Comparison of ENCODE assay signal across 9 mouse cellular contexts in the genomic region with DNA sequence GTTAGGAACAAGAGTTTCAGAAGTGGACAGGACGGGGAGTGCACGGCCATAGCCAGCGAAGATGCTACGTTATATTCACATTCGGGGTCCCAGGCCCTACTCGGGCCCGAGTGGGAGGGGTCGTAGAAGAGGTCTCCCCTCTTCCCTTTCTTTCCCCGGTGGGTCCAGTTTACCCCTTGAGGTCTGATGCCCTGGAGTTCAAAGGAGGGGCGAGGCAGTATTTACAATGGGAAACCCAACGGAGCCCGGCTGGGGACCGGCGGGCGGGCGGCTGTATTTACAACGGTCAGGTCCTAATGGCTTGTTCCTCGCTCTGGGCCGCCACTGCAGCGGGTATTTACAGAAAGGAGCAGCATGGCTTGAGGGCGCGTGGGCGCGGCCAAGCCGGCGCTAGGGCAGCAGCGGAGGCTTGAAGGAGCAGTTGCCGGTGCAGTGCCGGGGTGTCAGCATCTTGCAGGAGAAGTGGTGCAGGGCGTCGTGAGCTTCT. TPM values are rescaled to one million over a fixed set of nuclear protein-coding genes. Genes with fewer than 3 reads are reported as not detected.
DNase-seq lines count a peak whose midpoint lies in the region; ATAC-seq and TF ChIP-seq lines count a peak whose summit lies in the region.
"Had no signal": no experiment of that assay in that cellular context is flagged by ENCODE, and none has a peak within 500 bp of the region (broad histone marks: within the 10 kb centered on the region; RNA-seq: fewer than 3 reads in every experiment).

No protein-coding gene starts in this region.

- no peak for TF ChIP-seq CTCF in lung, adult 2 months (IDR thresholded peaks at IDR 0.05; ENCODE audit: insufficient read depth, low read length)
- no peak for TF ChIP-seq CTCF in layer of hippocampus, adult 2 months (conservative IDR thresholded peaks at IDR 0.05)

- peak overlapping the region; percentile 42 for H3K4me2 ChIP-seq in lung, embryonic 16.5 days (ENCODE audit: low read depth, low read length)
- H3K4me2 ChIP-seq in forebrain, embryonic 11.5 days (ENCODE audit: low read depth, low read length, severe bottlenecking): peak overlapping the region; percentile 32
- H3K4me2 ChIP-seq in neural tube, embryonic 15.5 days: peak overlapping the region; percentile 53

- no peaks in the 10 kb centered on the region for H3K36me3 ChIP-seq in lung, embryonic 16.5 days (ENCODE audit: control insufficient read depth, insufficient read depth, low read length)
- no peaks in the 10 kb centered on the region for H3K36me3 ChIP-seq in forebrain, embryonic 11.5 days (ENCODE audit: control insufficient read depth, insufficient read depth, low read length)
- H3K36me3 ChIP-seq in limb, embryonic 10.5 days: no peaks in the 10 kb centered on the region
- no peaks in the 10 kb centered on the region for H3K36me3 ChIP-seq in neural tube, embryonic 15.5 days

- TF ChIP-seq POLR2A in lung, adult 2 months (IDR thresholded peaks at IDR 0.05; ENCODE audit: borderline replicate concordance, extremely low read depth, low read depth, low read length): no peak

- under 1% methylated on average over 31 of the region's 31 CpGs for WGBS in lung, embryonic 16.5 days
- WGBS in lung, adult 2 months: 2% methylated on average over 30 of the region's 31 CpGs
- under 1% methylated on average over 31 of the region's 31 CpGs for WGBS in forebrain, embryonic 11.5 days
- 0% methylated on average over 31 of the region's 31 CpGs for WGBS in limb, embryonic 10.5 days
- 3% methylated on average over 31 of the region's 31 CpGs for WGBS in neural tube, embryonic 15.5 days

- DNase-seq in lung, adult 2 months: no peak
- DNase-seq in forebrain, embryonic 11.5 days (ENCODE audit: low spot score): peak; percentile 74
- peak; percentile 75 for DNase-seq in limb, embryonic 10.5 days (ENCODE audit: low spot score)
- no peak for DNase-seq in layer of hippocampus, adult 2 months (ENCODE audit: low spot score in 2 of 2)
- no peak for DNase-seq in spleen, postnatal 10 days (ENCODE audit: low spot score in 2 of 2)
- DNase-seq in frontal cortex, postnatal 10 days (ENCODE audit: low spot score in 2 of 2): no peak
- DNase-seq: kidney, adult 9 months had no signal

- peaks cover 97% of the 10 kb centered on the region for H3K27me3 ChIP-seq in lung, embryonic 16.5 days (ENCODE audit: control insufficient read depth, insufficient read depth, low read depth, low read length)
- H3K27me3 ChIP-seq in forebrain, embryonic 11.5 days (ENCODE audit: control insufficient read depth, insufficient read depth, low read length): peaks cover 96% of the 10 kb centered on the region
- peaks cover 100% of the 10 kb centered on the region for H3K27me3 ChIP-seq in limb, embryonic 10.5 days (ENCODE audit: low read depth, poor library complexity, severe bottlenecking)
- H3K27me3 ChIP-seq in neural tube, embryonic 15.5 days (replicated peaks): peaks cover 88% of the 10 kb centered on the region

- ATAC-seq in lung, embryonic 16.5 days (ENCODE audit: low read depth): no peak
- ATAC-seq in forebrain, embryonic 11.5 days (replicated peaks; ENCODE audit: low FRiP score): no peak
- ATAC-seq in neural tube, embryonic 15.5 days (ENCODE audit: low FRiP score): no peak

- peaks cover 12% of the 10 kb centered on the region for H3K4me1 ChIP-seq in lung, embryonic 16.5 days (replicated peaks; ENCODE audit: control insufficient read depth, insufficient read depth, low read length)
- H3K4me1 ChIP-seq in lung, adult 2 months (ENCODE audit: control insufficient read depth, insufficient read depth, low read length): peaks cover 7% of the 10 kb centered on the region; the same call in 1 of the 2 replicates
- peaks cover 20% of the 10 kb centered on the region for H3K4me1 ChIP-seq in forebrain, embryonic 11.5 days (replicated peaks; ENCODE audit: control insufficient read depth, insufficient read depth, low read length)
- H3K4me1 ChIP-seq in limb, embryonic 10.5 days: peaks cover 83% of the 10 kb centered on the region
- H3K4me1 ChIP-seq in neural tube, embryonic 15.5 days: peaks cover 66% of the 10 kb centered on the region

- no peak overlapping the region for H3K27ac ChIP-seq in lung, embryonic 16.5 days (ENCODE audit: low read length)
- no peak overlapping the region for H3K27ac ChIP-seq in forebrain, embryonic 11.5 days (ENCODE audit: low read depth, low read length)
- H3K27ac ChIP-seq in limb, embryonic 10.5 days: no peak overlapping the region; the same call in 1 of the 2 replicates
- peak overlapping the region; percentile 42; the same call in 1 of the 2 replicates for H3K27ac ChIP-seq in neural tube, embryonic 15.5 days (replicated peaks)
- H3K27ac ChIP-seq in layer of hippocampus, adult 2 months: no peak overlapping the region

- H3K9ac ChIP-seq in lung, embryonic 16.5 days (ENCODE audit: low read length): no peak overlapping the region
- H3K9ac ChIP-seq in forebrain, embryonic 11.5 days (ENCODE audit: low read length): no peak overlapping the region
- H3K9ac ChIP-seq in neural tube, embryonic 15.5 days (replicated peaks): 0 out of 2 replicates have a peak overlapping the region, but pooled peaks have one; percentile 8

- peak overlapping the region; percentile 25 for H3K4me3 ChIP-seq in lung, embryonic 16.5 days (ENCODE audit: low read length)
- no peak overlapping the region for H3K4me3 ChIP-seq in lung, adult 2 months (replicated peaks; ENCODE audit: extremely low read depth, low read depth, low read length)
- H3K4me3 ChIP-seq in forebrain, embryonic 11.5 days (ENCODE audit: low read depth, low read length): peak overlapping the region; percentile 18
- peak overlapping the region; percentile 44 for H3K4me3 ChIP-seq in limb, embryonic 10.5 days
- H3K4me3 ChIP-seq in neural tube, embryonic 15.5 days (replicated peaks): peak overlapping the region; percentile 25
- no peak overlapping the region for H3K4me3 ChIP-seq in layer of hippocampus, adult 2 months

- no peaks in the 10 kb centered on the region for H3K9me3 ChIP-seq in lung, embryonic 16.5 days (ENCODE audit: control insufficient read depth, low read length)
- H3K9me3 ChIP-seq in forebrain, embryonic 11.5 days (ENCODE audit: control insufficient read depth, low read length): no peaks in the 10 kb centered on the region
- no peaks in the 10 kb centered on the region for H3K9me3 ChIP-seq in limb, embryonic 10.5 days (replicated peaks)
- H3K9me3 ChIP-seq in neural tube, embryonic 15.5 days (replicated peaks): no peaks in the 10 kb centered on the region

RNA-seq across cellular contexts. Expression of a gene that starts 10.2 kb away (rescaled TPM):
- polyA plus RNA-seq in lung, embryonic 16.5 days (2015; fragmentation: Nextera tagmentation; extraction: Ambion mirVana): 0.09 TPM in 1 of 2 replicates, not detected in the other
- 0.02 and 0.07 TPM in 2 replicates for polyA plus RNA-seq in lung, adult 2 months (2012; rRNA removed)
- polyA plus RNA-seq in forebrain, embryonic 11.5 days (2014; fragmentation: Nextera tagmentation; extraction: Ambion mirVana): 0.33 and 0.43 TPM in 2 replicates
- polyA plus RNA-seq in limb, embryonic 10.5 days (2016; fragmentation: Nextera tagmentation; extraction: Ambion mirVana): 0.10 and 0.14 TPM in 2 replicates
- 12.2 and 18.7 TPM in 2 replicates for polyA plus RNA-seq in neural tube, embryonic 15.5 days (2015; fragmentation: Nextera tagmentation; extraction: Ambion mirVana)
- under 1 TPM; 0.20 to 0.27 TPM for total RNA-seq in layer of hippocampus, adult 2 months (2021)

Comparison
In these comparisons a context has a peak if more than half of its experiments do, and no peak if none do; other contexts are left out.
1. H3K4me3 ChIP-seq: peak in lung, embryonic 16.5 days (single experiment), forebrain, embryonic 11.5 days (single experiment), limb, embryonic 10.5 days (single experiment) and neural tube, embryonic 15.5 days (single experiment); none in lung, adult 2 months (single experiment) and layer of hippocampus, adult 2 months (single experiment).
2. DNase-seq: peak in forebrain, embryonic 11.5 days (single experiment) and limb, embryonic 10.5 days (single experiment); none in lung, adult 2 months (single experiment), layer of hippocampus, adult 2 months (0 of 2), spleen, postnatal 10 days (0 of 2) and frontal cortex, postnatal 10 days (0 of 2).
3. Peak in every context shown above with its lines, with median percentiles within 50 percentile points of each other: H3K4me2 ChIP-seq.